Mouse (Mus musculus): Measurements from ENCODE around the gene Osbpl6. TPM values are rescaled to one million over a fixed set of nuclear protein-coding genes. Genes with fewer than 3 reads are reported as not detected.
"Not testable (repeated sequence)": the region's sequence is repeated elsewhere in the genome, so short reads cannot be mapped to it uniquely, and the experiment has no call there.

Gene Osbpl6
- polyA plus RNA-seq, 1 experiment from 2014 or later: 10.1 TPM

DNA sequence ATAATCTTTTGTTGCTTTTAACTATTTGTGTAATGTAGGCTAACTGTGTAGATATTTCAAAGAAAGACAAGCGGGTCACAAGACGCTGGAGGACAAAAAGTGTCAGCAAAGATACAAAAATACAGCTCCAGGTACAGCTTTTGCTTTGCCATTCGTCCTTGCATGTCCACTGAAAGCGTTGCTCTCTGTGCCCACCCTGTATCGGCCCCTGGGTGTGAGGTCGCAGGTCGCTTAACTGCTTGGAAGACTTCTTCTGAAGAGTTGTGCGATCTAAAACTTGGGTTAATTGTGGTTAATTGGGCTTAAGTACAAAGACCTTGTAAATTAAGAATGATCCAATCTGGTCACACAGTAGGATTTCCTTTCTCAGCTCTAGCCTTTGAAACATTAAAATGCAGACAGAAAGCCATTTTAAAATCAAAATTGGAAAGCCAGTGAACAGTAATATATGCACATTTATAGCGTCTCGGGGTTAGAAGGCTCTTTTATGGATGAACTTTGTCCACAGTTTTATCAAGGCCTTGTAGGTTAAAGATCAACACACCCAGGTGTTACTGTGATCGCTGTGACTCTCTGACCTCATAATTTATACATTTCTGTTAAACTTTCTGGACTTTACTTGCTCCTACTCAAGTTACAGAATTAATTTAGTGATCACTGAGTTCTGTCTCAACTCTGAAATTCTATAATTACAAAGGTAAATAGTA lies 149.7 kb downstream of the Osbpl6 start:
- no peak for DNase-seq (ENCODE audit: low spot score)

DNA sequence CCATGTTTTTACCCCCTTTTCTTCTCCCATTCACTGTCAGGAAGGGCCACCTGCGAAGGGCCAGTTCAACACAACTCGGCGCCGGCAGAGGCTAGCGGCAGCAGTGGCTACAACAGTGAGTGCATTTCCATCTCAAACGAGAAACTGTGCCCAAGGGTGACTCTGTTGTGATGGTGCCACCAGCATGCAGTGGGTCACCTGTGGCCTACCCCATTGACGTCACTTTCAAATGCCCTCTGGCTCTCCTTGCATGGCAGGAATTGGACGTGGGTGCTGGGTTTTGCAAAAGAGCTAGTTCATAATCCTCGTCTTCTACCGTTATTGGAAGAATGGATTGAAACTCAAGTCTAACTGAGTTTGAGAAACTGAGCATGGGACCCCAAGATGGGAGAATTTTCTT lies 153.8 kb downstream of the Osbpl6 start:
- DNase-seq (ENCODE audit: low spot score): no peak

DNA sequence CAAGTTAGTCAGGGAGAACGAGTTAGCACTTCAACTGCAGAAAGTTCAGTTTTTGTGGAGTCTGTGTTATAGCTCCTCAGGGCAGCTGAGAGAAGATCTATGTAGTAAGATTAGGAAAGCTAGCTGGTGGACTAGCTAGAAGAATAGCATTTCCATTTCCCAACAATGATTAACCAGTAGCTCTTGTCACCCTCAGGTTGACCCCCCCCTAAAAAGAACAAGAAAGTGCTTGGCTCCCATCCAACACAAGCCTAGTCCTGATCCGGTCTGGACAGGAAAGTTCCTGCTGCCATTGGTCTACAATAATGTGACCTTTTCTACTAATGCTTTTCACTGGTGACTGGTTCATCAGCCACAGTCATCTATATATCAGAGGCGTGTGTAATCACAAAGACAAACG lies 157.6 kb downstream of the Osbpl6 start:
- DNase-seq (ENCODE audit: low spot score): no peak

DNA sequence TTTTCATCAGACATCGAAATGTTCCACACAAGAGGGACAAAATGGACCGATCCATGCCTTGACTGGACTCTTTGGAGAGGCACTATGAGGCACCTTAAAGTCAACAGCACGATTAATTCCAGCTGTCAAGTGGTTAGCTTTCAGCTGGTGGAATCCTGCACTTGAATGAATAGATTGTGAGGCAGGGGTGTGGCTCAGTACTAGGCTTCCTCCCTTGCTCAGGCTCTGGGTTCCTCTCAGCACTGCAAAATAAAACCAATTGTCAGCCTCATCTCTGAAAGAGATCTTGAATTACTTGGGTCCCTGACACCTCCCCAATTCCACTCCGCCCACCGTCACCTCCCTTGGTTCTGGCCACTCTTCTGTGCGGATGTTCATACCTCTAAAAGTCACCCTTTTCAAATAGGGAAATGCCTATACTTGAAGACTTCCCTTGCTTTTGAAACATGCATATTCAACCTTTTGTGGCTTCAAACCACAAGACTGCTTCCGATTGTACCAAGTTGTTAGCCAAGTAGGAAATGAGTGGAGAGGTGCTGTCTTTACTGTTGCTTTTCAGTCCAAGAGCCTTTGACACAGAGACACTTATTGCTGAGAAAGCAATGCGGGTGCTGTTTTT lies 160.7 kb downstream of the Osbpl6 start:
- DNase-seq (ENCODE audit: low spot score): peak; percentile 30

DNA sequence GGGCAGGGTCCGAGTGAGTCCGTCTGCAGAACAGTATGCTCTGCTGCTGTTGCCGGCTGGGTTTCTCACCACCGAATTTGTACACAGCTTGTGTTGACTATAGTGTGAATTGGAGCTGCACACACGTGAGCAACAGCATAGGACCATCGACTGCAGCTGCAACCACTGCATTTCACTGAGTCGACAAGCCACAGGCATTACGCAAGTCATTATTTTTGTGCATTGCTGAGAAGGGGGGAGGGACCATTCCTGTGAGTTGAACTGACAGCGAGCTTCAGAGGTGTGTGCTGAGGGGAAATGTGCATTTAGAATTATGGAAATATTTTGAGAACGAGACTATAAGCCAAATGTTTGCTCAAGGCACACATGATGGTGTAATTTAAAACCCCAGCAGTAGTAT lies 165.2 kb downstream of the Osbpl6 start:
- no peak for DNase-seq (ENCODE audit: low spot score)

DNA sequence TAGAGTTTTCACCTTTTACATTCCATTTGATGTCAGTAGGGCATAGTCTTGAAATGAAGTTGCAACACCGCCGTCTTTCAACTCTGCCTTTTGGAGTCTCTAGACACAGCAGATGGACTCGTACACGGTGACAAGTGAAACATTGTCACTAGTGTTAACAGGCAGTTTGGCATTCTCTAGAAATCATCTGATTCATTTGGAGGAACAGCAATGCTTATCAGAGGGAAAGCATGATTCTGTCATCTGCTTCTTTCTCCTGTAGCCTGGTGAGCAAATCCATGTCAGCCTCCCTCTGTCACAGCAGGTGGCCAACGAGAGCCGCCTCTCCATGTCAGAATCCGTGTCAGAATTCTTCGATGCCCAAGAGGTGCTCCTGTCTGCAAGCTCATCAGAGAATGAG lies 172.6 kb downstream of the Osbpl6 start:
- no peak for DNase-seq (ENCODE audit: low spot score)

DNA sequence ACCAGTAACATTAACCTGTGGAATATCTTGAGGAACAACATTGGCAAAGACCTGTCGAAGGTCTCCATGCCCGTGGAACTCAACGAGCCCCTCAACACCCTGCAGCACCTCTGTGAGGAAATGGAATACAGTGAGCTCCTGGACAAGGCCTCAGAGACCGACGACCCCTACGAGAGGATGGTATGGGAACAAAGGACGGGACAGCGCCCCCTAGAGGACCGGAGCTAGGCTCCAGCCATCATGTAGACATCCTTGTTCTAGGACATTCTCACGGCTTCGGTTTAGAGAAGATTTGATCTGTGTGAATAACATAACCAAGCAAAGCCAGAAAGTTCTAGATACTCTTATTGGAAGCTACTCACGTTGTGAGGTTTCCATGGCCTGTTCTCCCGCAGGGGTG lies 178.8 kb downstream of the Osbpl6 start:
- no peak for DNase-seq (ENCODE audit: low spot score)

DNA sequence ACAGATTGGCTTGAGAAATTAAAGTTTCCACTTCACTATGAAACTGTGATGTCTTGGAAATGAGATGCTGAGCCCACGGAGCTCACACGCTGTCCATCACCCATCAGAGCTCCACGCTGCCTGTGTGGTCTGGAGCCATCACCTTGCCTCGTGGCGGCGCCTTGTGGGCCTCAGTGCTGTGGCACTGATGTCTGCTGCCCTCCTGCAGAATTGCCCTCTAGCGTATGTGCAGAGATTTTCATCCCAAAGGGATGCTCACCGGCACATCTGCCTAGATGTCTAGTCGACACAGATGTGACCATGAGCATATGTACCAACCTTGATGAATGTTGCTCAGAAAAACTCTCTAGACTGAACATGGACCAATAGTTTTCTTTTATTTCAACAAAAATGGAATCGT lies 180.6 kb downstream of the Osbpl6 start:
- DNase-seq (ENCODE audit: low spot score): no peak

DNA sequence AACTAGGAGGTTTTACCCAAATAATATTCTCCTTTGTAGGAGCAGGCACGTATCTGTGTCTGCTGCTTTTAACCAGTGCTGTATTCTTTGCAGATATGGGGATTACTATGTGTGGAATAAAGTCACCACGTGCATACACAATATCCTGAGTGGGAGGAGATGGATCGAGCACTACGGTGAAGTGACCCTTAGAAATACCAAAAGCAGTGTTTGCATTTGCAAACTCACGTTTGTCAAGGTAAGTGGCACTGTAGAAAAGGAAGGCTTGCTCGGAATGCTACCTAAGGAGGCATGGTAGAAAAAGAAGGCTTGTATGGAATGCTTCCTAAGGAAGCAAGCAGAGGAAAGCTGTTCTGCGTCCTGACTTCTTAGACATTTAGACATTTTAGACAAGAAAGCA lies 183.9 kb downstream of the Osbpl6 start:
- no peak for DNase-seq (ENCODE audit: low spot score)

DNA sequence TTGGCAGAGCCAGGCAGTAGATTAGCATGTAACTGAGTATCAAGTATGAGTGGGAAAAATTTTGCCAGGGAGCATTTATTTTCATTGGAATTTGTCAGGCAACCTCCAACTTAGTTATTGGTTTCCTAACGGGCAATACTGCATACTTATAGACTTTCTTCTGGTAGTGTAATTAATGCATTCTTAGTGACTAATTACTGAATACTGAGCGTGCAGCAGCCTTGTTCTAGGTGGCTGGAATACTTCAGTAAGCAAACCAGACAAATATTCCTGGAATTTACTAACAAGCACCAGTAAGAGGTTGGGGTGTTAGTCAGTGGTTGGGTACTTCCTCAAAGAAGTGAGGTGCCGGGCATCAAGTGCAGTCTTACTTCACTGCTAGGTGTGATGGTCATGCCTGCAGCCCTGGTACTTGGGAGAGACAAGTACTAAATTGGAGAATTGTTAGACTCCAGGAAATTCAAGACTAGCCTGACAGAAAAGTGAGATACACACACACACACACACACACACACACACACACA lies 186.2 kb downstream of the Osbpl6 start:
- DNase-seq (ENCODE audit: low spot score): no peak

DNA sequence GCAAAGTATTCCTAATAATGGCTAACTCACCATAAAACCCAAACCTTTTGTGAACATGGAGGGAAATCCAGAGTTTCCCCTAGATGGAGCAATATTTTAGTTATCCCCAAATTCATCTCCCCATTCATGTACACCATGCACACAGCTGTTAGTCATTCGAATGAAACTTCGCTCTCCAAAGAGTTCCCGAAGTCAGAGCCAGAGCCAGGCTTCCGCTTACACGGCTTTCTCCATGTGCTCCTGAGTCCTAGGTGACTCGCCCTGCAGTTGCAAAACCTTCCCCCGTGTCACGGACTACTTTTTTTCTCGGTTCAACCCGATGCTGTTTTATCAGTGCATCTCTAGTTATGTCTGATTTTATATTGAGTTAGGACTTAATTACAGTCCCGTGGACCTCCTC lies 191.2 kb downstream of the Osbpl6 start:
- no peak for DNase-seq (ENCODE audit: low spot score)

DNA sequence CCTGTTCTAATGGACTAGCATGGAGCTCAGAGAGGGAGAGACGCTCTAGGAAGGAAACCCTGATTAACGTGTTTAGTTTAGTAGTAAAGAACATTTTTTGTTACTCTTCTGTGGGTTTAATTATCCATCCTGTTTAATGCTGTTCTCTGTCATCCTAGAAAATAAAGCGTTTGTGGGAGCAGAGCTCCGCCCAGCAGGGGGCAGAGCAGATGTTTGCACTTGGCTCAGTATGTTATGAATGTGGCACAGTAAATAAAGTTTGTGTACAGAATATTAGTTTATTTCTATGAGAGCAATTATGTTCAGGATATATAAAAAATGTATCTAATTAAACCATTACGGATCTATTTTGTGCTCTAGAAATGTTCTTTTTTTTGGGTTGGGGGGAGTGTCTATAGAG lies 192.9 kb downstream of the Osbpl6 start:
- DNase-seq (ENCODE audit: low spot score): no peak

DNA sequence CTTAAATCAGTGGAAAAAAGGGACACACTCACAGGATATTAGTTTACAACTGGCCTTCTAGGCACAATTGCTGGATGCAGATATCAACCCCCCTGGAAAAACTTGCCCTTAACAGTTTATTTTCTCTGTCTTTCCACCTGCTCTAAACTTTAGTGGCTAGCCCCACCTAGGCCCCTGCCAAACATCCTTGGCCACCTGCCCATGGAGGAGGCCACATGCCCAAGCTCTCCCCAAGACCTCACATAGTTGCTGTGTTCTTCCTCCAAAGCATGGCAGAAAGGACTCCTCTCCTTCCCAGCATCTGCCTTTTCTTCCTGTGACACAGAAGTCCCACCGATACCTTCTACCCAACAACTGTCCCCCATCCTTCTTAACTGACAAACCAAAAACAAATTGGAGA lies 195.9 kb downstream of the Osbpl6 start:
- DNase-seq (ENCODE audit: low spot score): no peak

DNA sequence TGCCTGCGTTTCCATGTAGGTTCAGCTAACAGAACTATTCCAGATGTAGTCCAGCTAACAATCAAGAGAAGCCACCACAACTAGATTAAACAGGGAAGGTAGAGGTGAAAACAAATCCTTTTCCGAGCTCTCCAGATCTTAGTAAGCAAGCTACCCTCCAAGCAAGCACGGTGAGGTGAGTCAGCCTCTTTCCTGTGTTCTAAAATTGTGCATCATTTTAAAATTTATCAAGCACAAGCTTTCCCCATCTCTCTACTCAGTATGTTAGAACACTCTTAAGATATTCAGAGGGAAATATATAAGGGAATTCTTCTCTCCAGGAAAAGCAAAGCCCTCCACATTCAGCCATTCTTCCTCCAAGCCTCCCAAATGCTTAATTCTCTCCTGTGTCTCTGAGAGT lies 200.4 kb downstream of the Osbpl6 start:
- DNase-seq (ENCODE audit: low spot score): no peak

DNA sequence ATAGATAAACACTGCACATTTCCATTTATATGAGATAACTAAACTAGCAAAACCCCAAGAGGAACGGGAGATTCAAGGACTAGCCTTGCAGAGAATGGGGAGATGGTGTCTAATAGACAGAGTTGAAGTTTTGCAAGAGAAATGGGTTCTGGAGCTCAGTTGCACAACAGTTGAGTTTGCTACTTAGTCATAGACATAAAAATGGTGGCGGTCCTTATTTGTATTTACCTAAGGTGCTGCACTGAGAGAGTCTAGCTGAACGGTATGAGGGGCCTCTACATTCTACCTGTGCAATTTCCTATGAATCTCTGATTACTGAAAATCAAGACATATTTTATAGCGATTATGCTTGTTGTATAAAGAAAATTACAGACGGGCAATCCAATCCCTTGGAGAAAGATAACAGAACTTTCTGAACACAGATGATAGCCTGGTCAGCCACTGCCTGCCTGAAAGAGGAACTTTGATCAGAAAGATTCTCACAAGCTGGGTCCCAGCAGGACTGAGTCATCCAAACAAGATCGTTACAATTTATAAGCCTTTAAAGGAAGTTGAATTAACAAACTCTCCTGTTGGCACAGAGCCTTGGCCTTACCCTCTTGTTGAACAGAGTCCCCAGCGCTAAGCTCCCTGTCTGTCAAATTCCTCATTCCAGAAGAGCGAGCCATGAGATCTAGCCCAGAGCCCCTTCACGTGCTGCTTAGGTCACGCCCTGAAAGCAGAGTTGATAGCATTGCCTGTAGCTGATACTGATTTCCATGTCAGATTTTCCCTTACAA lies 204.2 kb downstream of the Osbpl6 start:
- DNase-seq (ENCODE audit: low spot score): no peak

DNA sequence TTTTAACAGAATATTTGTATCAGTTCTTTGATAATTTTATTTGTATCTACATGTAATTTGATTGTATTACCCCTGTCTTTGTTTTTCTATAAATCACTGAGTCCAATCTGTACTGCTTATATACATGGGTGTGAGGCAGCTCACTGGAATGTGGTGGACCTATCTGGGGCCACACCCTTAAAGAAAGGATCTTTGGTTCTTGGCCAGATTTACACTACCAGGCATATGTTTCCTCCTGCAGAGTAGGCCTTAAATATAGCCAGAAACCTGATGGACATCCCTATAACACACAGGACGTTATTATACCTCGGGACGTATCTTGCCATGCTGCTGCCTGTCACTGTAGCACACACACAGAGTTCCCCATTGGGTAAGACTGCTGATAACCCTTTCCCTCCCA lies 205.7 kb downstream of the Osbpl6 start:
- no peak for DNase-seq (ENCODE audit: low spot score)

DNA sequence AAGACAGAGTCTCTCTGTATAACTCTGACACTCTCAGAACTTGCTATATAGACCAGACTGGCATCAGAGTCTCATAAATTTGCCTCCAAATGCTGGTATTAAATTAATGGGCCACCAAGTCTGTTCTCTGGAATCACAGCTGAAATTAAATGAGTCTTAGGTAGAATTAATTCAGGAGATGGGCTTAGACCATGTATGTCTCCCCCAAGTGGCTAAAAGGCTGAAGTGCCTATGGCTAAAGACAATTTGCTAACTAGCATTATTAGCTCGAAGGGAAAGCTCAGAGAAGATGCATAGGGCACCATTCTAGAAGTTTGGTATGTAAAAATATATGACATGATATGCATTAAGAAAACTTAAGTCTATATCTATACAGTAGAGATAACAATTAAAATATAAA lies 211.8 kb downstream of the Osbpl6 start:
- no peak for DNase-seq (ENCODE audit: low spot score)

DNA sequence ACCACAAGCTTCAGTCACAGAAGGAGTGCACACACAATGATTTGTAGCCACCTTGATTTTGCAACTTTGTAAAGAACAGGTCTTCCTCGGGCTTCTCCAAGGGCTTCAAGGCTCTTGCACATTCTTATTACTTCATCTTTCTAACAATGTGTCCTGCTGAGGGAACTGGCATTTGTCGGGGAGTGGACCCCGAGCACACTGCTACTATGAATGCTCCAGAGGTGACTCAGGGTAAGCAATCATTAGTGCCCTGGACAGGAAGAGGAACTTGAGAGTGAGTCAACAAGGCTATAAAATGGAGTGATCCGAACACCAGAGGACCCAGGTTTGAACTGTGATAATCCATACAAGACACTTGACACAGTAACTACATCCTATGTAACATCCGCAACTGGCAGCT lies 213.9 kb downstream of the Osbpl6 start:
- no peak for DNase-seq (ENCODE audit: low spot score)

DNA sequence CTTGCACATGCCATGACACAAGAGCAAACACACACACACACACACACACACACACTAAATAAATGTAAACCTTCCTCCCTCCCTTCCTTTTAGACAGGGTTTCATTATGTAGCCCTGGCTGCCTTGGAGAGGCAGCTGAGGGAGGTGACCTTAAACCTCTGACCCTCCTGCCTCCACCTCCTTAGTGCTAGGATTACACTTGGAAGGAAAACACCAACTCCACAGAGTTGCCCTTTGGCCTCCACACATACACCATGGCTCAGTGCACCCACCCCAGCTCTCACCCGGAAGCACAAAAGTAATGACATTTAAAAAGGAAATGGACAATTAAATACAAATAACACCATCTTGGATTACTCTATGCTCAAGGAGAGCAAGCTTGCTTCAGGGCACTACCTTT lies 215.4 kb downstream of the Osbpl6 start:
- no peak for DNase-seq (ENCODE audit: low spot score)

DNA sequence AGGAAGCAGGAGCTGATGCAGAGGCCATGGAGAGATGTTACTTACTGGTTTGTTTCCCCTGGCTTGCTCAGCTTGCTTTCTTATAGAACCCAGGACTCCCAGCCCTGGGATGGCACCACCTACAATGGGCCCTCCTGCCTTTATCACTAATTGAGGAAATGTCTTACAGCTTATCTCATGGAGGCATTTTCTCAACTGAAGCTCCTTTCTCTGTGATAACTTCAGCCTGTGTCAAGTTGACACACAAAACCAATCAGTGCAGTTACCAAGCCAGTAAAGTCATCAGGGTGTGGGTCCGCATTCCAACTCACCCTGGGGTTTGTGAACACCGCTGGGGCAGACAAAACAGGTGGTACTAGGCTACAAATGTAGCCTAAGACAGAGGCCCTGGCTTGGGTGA lies 216.0 kb downstream of the Osbpl6 start:
- not testable (repeated sequence) for DNase-seq (ENCODE audit: low spot score)

DNA sequence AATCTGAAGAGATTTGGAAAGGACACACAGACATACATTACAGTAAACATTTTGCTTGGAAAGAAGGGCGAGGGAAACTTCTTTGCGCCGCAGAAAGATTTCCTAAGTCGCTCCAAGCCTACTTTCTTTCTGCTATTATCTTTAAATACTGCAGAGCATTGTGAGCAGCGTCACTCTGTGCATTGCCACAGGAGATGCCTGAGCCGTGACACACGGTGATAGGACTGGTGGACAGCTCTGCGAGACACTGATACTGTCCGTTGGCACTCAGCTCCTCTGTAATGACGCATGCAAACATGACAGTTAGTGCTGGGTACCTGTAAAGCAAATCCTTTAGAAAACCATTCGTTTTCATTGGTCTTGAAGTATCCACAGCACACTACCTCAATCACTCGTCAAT lies 224.0 kb downstream of the Osbpl6 start:
- no peak for DNase-seq (ENCODE audit: low spot score)

DNA sequence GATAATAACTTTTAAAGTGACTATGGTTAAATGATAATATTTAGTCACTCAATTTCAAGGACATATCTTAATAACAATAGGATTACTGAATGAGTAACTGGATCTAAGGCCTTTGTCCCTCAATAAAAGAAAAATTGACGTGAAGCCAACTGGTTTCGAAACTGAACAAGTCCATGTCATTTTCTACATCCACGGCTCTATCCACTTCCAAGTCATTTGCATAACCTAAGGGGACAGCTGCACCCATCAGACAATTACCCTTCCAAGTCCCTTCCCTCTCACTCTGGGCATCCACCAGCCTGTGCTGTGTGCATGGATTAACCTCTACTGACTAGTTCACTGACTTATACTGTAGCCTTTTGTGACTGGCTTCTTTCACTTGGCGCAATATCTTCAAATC lies 225.3 kb downstream of the Osbpl6 start:
- no peak for DNase-seq (ENCODE audit: low spot score)

DNA sequence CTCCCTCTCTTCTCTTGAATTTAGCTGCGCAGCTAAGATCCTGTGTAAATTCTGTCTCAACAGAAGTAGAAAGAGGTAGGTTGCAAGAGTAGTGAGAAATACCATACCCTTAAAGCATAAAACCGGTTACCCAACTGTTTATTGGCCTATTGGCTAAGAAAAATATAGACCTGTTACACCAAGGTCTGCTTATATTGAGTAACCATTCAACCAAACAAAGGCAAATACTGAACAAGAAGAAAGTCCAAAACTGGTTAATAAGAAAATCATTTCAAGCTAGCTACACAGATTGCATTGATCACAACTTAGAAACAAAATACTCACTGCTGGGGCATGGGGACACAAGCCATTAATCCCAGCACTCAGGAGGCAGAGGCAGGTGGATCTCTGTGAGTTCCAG lies 233.3 kb downstream of the Osbpl6 start:
- DNase-seq (ENCODE audit: low spot score): no peak
